Mouse (Mus musculus): Measurements from ENCODE around the gene Serpina3k. TPM values are rescaled to one million over a fixed set of nuclear protein-coding genes. Genes with fewer than 3 reads are reported as not detected.

Serpina3k gene
- polyA plus RNA-seq, 1 experiment from 2014 or later: not detected

Other genes with a start within 250 kb of the Serpina3k start
- gene Serpina5, start 237.4 kb upstream of the Serpina3k start, polyA plus RNA-seq (2015; fragmentation: Nextera tagmentation; extraction: Ambion mirVana): 0.05 TPM in 1 of 2 replicates, not detected in the other
- gene Serpina3a, start 225.8 kb upstream of the Serpina3k start, polyA plus RNA-seq (2015; fragmentation: Nextera tagmentation; extraction: Ambion mirVana): not detected in 2 replicates
- not detected in 2 replicates for gene Serpina3b, start 210.5 kb upstream of the Serpina3k start, polyA plus RNA-seq (2015; fragmentation: Nextera tagmentation; extraction: Ambion mirVana)
- not detected in 2 replicates for gene Serpina3c, start 184.6 kb upstream of the Serpina3k start, polyA plus RNA-seq (2015; fragmentation: Nextera tagmentation; extraction: Ambion mirVana)
- gene Serpina3f, start 123.9 kb upstream of the Serpina3k start, polyA plus RNA-seq (2015; fragmentation: Nextera tagmentation; extraction: Ambion mirVana): 0.12 and 0.22 TPM in 2 replicates
- gene Serpina3g, start 102.2 kb upstream of the Serpina3k start, polyA plus RNA-seq (2015; fragmentation: Nextera tagmentation; extraction: Ambion mirVana): 2.0 and 3.2 TPM in 2 replicates
- gene Serpina3i, start 75.4 kb upstream of the Serpina3k start, polyA plus RNA-seq (2015; fragmentation: Nextera tagmentation; extraction: Ambion mirVana): 0.12 TPM in 1 of 2 replicates, not detected in the other
- gene Serpina3j, start 23.9 kb upstream of the Serpina3k start, polyA plus RNA-seq (2015; fragmentation: Nextera tagmentation; extraction: Ambion mirVana): not detected in 2 replicates
- gene Serpina3m, start within 50 bp of the Serpina3k start, polyA plus RNA-seq (2015; fragmentation: Nextera tagmentation; extraction: Ambion mirVana): not detected in 2 replicates
- not detected in 2 replicates for gene Serpina3n, start 68.2 kb downstream of the Serpina3k start, polyA plus RNA-seq (2015; fragmentation: Nextera tagmentation; extraction: Ambion mirVana)
- gene Gsc, start 134.8 kb downstream of the Serpina3k start, polyA plus RNA-seq (2015; fragmentation: Nextera tagmentation; extraction: Ambion mirVana): 0.60 and 1.4 TPM in 2 replicates